Mouse (Mus musculus) C2C12 (cell line): Measurements from ENCODE around the gene Tdrd7.

Experiments used
- CEBPB ChIP-seq: IDR thresholded peaks from one replicate; pipeline ENCODE4 v1.6.1; 2011; ENCODE audit warnings: low read depth, mild to moderate bottlenecking, control low read depth, moderate library complexity
- CTCF ChIP-seq: IDR thresholded peaks from one replicate; pipeline ENCODE4 v1.5.1; 2011; ENCODE audit not compliant: control insufficient read depth, insufficient read depth, insufficient read length
- MAX ChIP-seq: IDR thresholded peaks from one replicate; pipeline ENCODE4 v1.6.1; 2011; ENCODE audit warnings: mild to moderate bottlenecking, control low read depth
- MYOD1 ChIP-seq: IDR thresholded peaks from one replicate; pipeline ENCODE4 v1.6.1; 2011; ENCODE audit warnings: low read depth; ENCODE audit not compliant: control insufficient read depth, insufficient read length
- MYOG ChIP-seq: IDR thresholded peaks from one replicate; pipeline ENCODE4 v1.6.1; 2011; ENCODE audit not compliant: control insufficient read depth, insufficient read length; ENCODE audit errors: extremely low read depth
- USF1 ChIP-seq: IDR thresholded peaks from one replicate; pipeline ENCODE4 v1.6.1; 2011; ENCODE audit warnings: low read depth, mild to moderate bottlenecking, control low read depth, moderate library complexity

DNA sequence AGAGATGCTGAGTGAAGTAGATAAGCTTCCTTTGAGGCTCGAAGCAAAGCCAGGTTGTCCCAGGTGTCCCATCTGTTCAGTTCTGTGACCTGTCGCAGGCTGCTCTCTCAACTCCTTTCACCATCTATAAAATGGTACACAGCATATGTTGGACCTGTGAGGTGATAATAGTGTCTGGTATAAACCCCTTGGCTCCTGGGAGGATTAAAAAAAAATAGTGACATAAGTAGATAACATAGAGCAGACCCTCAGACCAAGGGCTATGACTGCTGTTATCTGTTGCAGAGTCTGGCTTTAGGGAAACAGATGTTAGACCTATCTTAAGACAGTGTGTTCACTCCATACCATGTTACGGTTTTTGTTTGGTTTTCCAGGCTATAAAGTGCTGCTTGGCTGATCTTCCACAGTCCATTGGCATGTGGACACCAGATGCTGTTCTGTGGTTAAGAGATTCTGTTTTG lies 57.9 kb downstream of the Tdrd7 start:
- TF ChIP-seq CTCF (no peak), MYOG (no peak), USF1 (no peak), CEBPB (no peak), MAX (no peak), MYOD1 (no peak)
